Mouse (Mus musculus) gastrocnemius, adult 8-10 months (tissue): ENCODE measurements around the gene Pcdh7. TPM values are rescaled to one million over a fixed set of nuclear protein-coding genes. Genes with fewer than 3 reads are reported as not detected.

Source experiments
- DNase-seq, 2 experiments: peaks; one replicate each; pipeline ENCODE4 v3.0.0; 2022; ENCODE audit warnings: low spot score in 2 of 2
- total RNA-seq, 4 experiments: library from RNA; stranded (reverse); gene quantifications; 2 replicates each; pipeline ENCODE4 v1.2.4; 2022

Gene Pcdh7
- total RNA-seq, 4 experiments from 2014 or later, result 1.7 to 2.5 (median 2.1) TPM

GRCm38 (mm10) chr5:57899018-57899614, 181.3 kb downstream of the Pcdh7 start:
- no peak for DNase-seq

GRCm38 (mm10) chr5:57907218-57907617, 189.5 kb downstream of the Pcdh7 start:
- DNase-seq, result no peak

- DNase-seq, result no peak
These were observed 203.4 kb downstream of the Pcdh7 start for GRCm38 (mm10) chr5:57921140-57921539.

- no peak for DNase-seq
These were observed 213.6 kb downstream of the Pcdh7 start for GRCm38 (mm10) chr5:57931331-57931730.

GRCm38 (mm10) chr5:57931738-57932137, 214.0 kb downstream of the Pcdh7 start:
- DNase-seq, result no peak

GRCm38 (mm10) chr5:57934666-57935065, 216.9 kb downstream of the Pcdh7 start:
- no peak for DNase-seq

GRCm38 (mm10) chr5:57940457-57940856, 222.7 kb downstream of the Pcdh7 start:
- DNase-seq, result no peak

GRCm38 (mm10) chr5:57943176-57943575, 225.4 kb downstream of the Pcdh7 start:
- DNase-seq, result no peak

GRCm38 (mm10) chr5:57943611-57944010, 225.8 kb downstream of the Pcdh7 start:
- no peak for DNase-seq

- no peak for DNase-seq
These were observed 227.7 kb downstream of the Pcdh7 start for GRCm38 (mm10) chr5:57945419-57945818.

- no peak for DNase-seq
These were observed 241.6 kb downstream of the Pcdh7 start for GRCm38 (mm10) chr5:57959317-57959716.

- DNase-seq, result no peak
These were observed 246.0 kb downstream of the Pcdh7 start for GRCm38 (mm10) chr5:57963792-57964191.

GRCm38 (mm10) chr5:57964201-57964600, 246.4 kb downstream of the Pcdh7 start:
- no peak for DNase-seq

- no peak for DNase-seq
These were observed 275.8 kb downstream of the Pcdh7 start for GRCm38 (mm10) chr5:57993584-57993983.

GRCm38 (mm10) chr5:58021331-58021730, 303.6 kb downstream of the Pcdh7 start:
- no peak for DNase-seq

GRCm38 (mm10) chr5:58025123-58025522, 307.4 kb downstream of the Pcdh7 start:
- DNase-seq, result no peak

GRCm38 (mm10) chr5:58025759-58026158, 308.0 kb downstream of the Pcdh7 start:
- DNase-seq, result no peak

- no peak for DNase-seq
These were observed 322.1 kb downstream of the Pcdh7 start for GRCm38 (mm10) chr5:58039875-58040274.

- DNase-seq, result no peak
These were observed 326.4 kb downstream of the Pcdh7 start for GRCm38 (mm10) chr5:58044216-58044615.

- DNase-seq, result no peak
These were observed 363.3 kb downstream of the Pcdh7 start for GRCm38 (mm10) chr5:58081054-58081453.

- DNase-seq, result no peak
These were observed 364.5 kb downstream of the Pcdh7 start for GRCm38 (mm10) chr5:58082230-58082629.

- no peak for DNase-seq
These were observed 365.3 kb downstream of the Pcdh7 start for GRCm38 (mm10) chr5:58083056-58083455.

- DNase-seq, result no peak
These were observed 366.2 kb downstream of the Pcdh7 start for GRCm38 (mm10) chr5:58083972-58084371.
